Mouse (Mus musculus) adrenal gland, postnatal 25 days (tissue): ENCODE data around the gene Chil1. TPM values are rescaled to one million over a fixed set of nuclear protein-coding genes. Genes with fewer than 3 reads are reported as not detected.

Experiments
- DNase-seq: peaks from one replicate; pipeline ENCODE4 v3.0.0; 2021; ENCODE audit warnings: mixed read lengths
- long read RNA-seq: library from polyadenylated mRNA; stranded (forward); transcript quantifications from one replicate; pipeline ENCODE4 v2.0.0, GENCODE M21; 2021
- total RNA-seq: library from RNA; stranded (reverse); gene quantifications from 2 replicates; pipeline ENCODE4 v1.2.3, GENCODE M21; 2021

The Chil1 gene
- 1.5 and 1.7 TPM in 2 replicates for total RNA-seq
- long read RNA-seq, result 0 reads

GRCm38 (mm10) chr1:134182025-134182424, at the start of gene Chil1:
Gene Chil1, plus strand, starts transcription at chr1:134182176.
- no peak for DNase-seq

DNA sequence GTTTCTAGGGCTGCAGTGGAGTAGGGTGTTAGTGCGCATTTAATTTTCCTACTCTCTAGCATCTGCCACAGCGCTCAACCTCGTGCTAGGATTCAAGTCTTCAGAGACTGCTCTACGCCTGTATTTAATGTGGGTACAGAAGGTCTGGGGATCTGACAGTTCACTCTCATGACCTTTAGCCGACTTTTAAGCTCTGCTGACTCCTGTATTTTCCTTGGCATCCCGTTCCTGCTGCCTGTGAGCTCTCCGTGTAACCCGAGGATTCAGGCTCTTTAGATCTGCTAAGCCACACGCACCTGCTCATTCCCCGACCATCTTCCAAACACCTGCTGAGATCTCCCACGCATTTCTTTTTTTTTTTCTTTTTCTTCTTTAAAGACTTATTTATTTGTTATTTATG, 48.7 kb upstream of the Chil1 start:
- no peak for DNase-seq

DNA sequence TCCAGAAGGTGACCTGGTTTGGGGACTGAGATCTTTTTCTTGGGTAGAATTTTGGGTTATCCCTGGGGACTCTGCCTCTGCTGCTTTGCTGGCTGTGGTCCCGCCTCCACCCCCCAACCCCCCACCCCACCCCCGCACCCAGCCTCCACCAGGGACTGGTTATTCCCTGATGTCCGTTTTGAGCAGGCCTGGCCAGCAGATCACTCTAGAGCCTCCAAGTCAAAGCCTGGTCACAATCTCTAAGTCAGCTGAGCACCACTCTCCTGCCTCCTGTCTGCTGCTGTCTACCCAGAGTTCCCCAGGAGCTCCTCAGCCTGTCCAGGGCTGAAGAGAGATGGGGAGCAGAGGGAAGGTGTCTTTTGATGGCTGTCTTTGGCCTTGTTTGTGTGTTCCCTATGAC, 45.6 kb upstream of the Chil1 start:
- no peak for DNase-seq

GRCm38 (mm10) chr1:134138424-134138823, 43.6 kb upstream of the Chil1 start:
- DNase-seq, result no peak

- DNase-seq, result no peak
These were observed 39.6 kb upstream of the Chil1 start for GRCm38 (mm10) chr1:134142363-134142794.

DNA sequence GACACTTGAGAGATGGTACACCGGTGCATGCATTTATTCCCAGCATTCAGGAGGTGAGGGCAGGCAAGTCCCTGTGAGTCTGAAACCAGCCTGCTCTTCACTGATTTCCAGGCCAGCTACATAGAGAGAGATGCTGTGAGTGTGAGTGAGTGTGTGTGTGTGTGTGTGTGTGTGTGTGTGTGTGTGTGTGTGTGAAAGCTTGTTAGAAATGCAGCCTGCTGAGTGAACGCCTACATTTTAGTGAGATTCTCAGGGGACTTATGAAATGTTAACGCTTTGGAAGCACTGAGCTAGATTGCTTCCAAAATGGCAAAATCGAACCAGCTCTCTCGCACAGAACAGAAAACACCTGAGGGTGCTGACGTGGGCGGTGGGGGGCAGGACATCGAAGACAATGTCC, 35.9 kb upstream of the Chil1 start:
- no peak for DNase-seq

GRCm38 (mm10) chr1:134150076-134150475, 31.9 kb upstream of the Chil1 start:
- no peak for DNase-seq

- DNase-seq, result no peak
These were observed 31.2 kb upstream of the Chil1 start for GRCm38 (mm10) chr1:134150745-134151144.

DNA sequence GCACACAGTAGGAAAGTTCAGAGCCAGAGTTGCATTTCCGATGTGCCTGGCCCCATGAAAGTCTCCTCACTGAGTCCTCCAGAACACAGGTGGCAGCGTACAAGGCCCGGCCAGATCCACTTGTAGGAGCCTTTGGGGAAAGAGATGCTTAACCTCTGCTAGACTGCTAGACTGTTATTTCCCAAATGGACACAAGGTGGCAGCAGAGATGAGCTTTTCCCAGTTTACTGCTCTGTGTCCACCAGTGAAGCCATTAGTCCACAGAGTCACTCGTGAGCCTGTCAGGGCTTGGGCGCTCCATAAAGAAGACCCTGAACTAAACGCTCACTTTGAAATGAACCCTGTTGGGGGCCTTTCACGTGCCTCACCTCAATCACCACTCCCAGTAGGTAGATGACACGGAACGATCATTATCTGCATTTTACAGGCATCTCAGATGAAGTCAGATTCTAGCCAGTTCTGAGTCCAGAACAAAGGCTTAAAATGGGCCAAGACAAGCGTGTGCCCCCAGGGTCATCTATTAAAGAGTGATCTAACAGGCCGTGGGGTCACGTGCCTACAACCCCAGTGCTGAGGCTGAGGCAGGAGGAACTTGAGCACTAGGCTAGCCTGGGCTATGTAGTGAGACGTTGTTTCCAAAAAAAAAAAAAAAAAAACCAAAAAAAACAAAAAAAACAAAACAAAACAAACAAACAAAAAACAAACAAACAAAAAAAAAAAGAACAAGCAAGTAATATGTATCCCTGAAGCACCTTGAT, 30.1 kb upstream of the Chil1 start:
- peak; percentile 57 for DNase-seq

DNA sequence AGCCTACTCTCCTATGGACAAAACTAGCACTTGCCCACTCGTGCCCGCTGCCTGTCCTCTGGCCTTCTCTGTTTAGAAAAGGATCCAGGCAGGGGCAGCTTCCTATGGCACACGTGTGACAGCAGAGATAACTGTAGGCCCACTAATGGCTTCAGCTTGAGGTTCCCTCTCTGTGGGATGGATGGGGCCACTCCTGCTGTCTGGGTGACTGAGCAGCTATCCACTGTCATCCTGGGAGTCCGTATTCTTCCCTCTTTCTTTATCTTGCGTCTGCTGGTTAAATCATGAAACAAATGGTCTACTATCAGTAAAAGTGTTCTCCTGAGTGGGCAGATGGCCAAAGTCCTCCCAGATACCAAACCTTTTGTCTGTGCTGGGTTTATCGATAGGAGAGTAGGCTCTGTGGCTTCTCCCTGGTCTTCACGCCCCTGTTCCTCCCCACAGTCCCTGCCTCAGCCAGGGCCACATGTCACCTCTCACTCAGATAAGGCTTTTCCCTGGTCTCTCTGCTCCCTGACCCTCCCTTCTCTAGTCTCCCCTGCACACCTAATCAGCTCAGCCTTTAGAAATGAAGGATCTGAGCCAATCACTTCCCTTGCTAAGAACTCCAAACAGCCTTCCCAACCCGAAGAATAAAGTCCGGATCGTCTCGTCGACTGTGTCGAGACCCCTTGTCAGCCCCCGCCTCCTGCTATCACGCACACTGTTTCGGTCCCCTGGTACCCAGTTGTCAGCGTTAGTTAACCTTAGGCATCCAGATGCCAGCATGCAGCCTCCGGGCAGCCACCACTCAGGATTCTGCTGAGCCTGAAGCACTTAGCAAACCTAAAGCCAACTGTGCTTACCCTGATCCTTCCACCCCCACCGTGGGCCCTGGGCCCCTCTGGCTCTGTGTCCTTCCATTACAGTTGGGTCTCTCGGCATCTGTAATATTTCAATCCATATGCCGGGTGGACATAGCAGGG, 29.1 kb upstream of the Chil1 start:
- DNase-seq, result no peak

DNA sequence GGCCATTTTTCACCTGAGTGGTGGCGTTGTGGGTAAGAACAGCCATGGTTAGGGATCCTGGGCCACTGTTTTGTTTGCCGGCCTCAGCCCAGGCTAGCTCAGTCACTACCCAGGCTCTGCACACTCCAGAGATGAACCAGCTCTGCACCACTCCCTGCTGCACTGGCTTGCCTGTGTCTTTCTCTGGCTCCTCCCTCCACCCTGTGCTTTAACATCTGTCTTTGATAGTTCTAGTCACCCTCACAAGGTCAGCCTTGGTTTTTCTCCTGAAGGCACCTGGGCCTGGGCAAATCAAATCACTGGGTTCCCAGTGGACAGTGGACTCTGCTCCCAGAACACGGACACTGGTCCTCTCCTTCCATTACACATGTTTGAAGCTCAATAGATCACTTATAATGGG, 27.9 kb upstream of the Chil1 start:
- DNase-seq, result no peak

GRCm38 (mm10) chr1:134154655-134155054, 27.3 kb upstream of the Chil1 start:
- no peak for DNase-seq

DNA sequence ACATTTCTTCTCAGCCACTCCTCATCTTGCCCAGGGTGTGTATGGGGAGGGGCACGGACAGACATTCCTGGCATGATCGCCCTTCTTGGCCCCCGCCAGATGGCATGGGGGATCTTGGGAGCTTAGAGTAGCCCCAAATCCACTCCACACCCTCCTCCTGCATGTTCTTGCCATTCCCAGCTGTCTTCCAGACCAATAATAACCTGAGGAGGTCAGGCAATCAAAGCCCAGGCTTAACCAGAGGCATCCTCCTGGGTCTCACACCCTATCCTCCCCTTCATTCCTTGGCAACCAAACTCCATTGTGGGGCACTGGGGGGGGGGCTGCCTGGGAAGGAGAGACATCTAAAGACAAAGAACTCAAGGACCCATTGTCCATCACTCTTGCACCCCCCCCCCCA, 21.6 kb upstream of the Chil1 start:
- DNase-seq, result no peak

- DNase-seq, result no peak
These were observed 20.6 kb upstream of the Chil1 start for GRCm38 (mm10) chr1:134161399-134161798.

DNA sequence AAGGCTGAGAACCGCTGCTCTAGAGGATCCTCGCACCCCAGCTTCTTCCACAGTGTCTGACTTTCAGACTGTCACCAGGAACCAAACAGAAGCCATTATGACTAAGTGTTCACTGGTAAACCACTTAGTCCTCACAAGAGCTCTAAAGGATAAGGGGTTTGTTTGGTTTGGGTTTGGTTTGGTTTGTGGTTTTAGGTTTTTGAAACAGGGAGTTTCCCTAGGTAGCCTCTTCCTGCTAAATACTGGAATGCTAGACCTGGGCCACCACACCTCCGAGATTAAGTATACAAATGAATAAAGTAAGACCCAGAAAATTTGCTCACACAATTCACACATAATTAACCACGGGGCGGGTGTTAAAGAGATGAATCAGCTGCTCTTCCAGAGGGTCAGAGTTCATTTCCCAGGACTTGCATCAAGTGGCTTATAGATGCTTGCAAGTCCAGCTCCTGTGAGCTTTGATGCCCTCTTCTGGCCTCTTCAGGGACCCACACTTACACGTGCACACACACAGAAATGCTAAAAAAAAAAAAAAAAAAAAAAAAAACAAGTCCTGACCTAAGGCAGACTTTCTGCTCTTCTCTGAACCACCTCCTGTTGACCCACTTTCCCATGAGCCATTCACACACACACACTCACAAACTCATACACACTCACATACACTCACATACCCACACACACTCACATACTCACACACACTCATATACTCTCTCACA, 19.3 kb upstream of the Chil1 start:
- DNase-seq, result no peak

GRCm38 (mm10) chr1:134163476-134163875, 18.5 kb upstream of the Chil1 start:
- no peak for DNase-seq

- no peak for DNase-seq
These were observed 17.5 kb upstream of the Chil1 start for GRCm38 (mm10) chr1:134164454-134164853.

GRCm38 (mm10) chr1:134166547-134166946, 15.4 kb upstream of the Chil1 start:
- no peak for DNase-seq

DNA sequence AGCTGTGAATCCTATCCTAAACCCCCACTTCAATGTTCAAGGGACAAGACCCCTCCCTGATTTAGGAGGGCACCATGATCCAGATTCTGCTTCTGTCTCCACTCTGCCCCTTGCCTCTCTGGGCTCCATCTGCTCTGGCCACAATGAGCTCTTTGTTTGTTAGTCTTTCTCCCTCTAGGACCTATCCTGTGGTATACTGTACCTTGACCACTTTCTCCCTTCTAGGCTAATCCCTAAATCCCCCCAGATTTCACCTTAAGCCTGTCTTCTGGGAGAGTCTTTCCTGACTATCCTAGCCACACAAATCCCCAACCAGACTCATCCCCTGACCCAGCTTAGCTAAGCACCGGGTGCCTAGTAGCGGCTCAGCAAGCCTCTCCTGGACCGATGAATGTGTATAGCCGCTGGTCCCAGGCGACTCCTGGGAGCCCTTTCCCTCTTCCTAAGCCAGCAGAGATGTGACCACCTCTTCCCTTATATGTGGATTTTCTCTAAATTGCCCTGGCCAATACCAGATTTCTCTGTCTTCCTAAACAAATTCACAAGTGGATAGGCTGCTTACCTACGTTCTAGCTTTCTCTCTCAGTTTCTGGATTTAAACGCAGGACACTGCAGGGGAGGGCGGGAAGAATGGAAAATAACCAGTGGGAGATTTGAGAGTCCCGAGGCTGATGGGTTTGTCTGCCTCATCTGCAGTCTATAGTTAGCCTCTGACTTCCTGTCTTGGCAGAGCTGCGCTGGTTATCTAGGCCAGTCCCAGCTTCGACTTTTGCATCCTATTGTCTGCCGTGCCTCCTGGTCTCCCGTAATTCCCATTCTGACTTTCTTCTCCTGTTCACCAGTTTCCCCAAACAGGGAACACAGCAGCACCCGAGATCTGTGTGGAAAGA, 14.3 kb upstream of the Chil1 start:
- DNase-seq, result no peak

DNA sequence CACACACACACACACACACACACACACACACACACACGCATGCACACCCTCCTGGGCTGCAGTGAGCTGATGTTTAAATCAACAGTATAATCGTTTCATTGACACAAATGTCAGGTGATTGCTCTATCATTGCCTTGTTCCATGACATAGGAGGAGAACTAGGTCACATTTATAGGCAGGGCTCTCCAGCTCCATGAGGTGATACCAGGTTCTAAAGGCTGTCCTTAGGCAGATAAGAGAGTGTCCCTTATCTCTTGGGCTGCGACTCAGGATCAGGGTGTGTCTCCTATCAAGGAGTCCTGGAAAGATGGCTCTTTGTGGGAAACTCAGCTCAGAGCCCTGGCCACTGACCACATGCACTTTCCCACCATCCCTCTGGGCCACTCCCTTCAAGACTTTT, 13.4 kb upstream of the Chil1 start:
- no peak for DNase-seq

DNA sequence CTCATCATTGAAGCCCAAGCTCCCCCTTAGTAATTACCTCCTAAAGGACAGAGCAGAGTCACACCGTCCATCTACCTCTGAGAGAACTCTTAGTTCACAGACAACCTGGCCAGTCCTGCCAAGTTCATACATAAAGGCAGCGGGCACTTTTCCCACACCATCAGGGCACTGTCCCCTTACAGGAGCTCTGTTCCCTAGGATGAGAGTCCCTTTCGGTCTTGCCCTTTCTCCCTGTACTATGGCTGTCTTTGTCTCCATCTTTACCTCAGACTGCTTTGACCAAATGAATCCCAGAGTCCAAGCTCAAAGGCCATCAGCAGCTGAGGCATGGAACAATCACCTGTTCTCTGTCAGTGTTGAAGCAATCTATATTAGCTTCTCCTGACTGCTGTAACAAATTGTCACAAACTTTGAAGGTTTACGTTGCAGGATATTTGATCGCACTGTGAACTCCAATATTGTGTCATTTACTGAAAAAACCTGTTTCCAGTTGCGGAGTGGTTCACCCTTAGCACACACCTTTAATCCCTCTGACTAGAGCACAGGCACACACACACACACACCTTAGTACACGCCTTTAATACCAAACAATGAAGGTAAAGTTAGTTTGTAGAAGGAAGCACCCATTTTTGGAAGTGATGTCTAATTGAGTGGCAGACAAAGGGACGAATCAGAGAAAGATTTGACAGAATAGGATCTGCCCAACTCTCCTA, 12.8 kb upstream of the Chil1 start:
- no peak for DNase-seq
